Mouse (Mus musculus) retina, postnatal 1 day (tissue): ENCODE measurements around the gene Thpo.

Source experiments
- DNase-seq: peaks from one replicate; pipeline ENCODE4 v3.0.0-alpha.2; 2012

The Thpo gene

DNA sequence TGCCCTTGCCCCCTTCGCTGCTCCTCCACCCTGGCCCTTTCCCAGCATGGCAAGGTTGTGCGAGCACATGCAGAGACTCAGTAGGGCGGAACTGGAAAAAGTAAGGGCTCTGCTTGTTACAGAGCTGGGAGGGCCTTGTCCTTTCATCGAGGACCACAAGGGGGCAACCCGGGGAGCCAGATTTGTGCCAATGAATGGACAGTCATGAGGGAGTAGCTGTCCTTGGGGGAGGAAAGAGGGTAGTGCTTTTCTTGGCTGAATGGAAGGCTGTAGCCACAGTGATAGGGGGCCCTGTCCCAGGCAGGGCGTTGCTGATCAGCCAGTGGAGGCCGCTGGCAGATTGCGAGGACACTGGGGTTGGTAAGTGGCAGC is 31.8 kb downstream of the Thpo start:
- DNase-seq, result peak; percentile 87

DNA sequence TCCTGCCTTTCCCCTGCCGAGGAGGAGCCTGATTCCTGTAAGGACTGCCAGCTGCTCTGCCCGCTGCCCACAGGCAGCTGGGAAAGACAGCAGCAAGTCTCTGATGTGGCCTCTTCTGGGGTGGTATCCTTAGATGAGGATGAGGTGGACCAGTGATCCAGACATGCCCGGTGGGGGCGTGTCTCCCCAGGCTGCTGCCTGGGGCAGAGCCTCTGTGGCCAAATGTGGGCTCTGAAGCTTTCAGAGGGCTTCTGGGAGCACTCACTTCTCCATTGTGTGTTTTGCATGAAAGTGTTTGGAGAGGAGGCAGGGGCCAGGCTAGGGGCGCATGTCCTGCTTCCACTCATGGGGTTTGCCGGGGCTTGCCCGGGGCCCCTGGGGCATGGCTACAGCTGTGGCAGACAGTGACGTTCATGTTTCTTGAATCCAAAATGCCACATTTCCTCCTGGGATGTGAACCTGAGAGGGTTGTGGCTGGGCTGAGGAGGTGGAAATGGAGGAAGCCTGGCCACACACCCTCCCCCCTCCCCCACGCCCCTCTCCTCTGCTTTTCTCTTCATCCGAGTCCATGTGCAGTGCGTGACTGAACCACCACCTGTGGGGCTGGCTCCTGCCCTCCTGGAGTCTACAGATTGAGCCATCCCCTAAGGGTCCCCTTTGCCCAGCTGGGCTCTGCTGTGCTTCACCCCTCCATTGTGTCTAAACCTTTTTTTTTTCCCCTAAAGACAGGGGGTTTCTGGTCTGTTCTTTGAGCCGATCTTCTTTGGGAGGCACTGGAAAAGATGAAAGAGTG is 32.4 kb downstream of the Thpo start:
- no peak for DNase-seq

GRCm38 (mm10) chr16:20701316-20701715 is 33.0 kb downstream of the Thpo start:
- no peak for DNase-seq

- DNase-seq, result no peak
Observed at GRCm38 (mm10) chr16:20700036-20700435, 34.3 kb downstream of the Thpo start.

DNA sequence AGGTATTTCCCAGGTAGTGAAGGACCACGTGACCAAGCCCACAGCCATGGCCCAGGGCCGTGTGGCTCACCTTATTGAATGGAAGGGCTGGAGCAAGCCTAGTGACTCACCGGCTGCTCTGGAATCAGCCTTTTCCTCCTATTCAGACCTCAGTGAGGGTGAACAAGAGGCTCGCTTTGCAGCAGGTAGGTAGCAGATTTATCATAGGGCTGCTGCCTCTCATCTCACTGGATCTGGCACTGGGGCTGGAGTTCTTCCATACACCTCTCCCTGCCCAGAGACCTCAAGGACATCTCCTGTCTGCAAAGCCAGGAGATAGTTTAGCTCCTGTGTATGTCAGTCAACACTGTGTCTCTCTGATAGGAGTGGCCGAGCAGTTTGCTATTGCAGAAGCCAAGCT is 35.0 kb downstream of the Thpo start:
- DNase-seq, result no peak

DNA sequence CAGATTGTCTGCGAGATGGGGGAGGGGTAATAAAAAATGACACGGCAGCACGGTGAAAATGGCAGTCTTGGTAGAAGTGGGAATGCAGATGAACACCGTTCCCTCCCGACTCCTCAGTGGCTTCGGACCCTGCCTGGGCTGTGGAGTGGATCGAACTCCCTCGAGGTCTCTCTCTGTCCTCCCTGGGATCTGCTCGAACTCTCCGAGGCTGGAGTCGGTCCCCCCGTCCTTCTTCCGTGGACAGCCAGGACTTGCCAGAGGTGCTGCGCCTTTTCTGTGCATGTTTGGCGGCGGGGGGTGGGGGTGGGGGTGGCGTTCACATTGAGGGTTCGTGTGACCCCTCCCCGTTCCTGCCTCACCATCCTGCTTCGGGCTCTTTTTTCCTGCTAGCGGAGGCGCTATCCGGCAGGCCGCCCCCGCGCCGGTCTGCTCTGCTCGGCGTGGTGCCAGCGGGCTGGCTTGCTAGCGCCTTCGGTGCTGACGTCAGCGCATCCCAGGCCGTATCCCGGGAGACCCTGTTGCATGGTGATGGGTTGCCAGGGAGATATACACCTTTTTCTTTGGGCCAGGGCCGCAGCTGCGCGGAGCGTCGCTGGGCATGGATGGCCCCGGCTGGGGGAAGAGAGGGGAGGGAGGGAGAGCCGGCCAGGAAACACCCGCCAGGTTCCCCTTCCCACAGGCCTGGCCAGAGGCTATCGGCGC is 38.5 kb downstream of the Thpo start:
- DNase-seq, result peak; percentile 94

GRCm38 (mm10) chr16:20694781-20695180 is 39.5 kb downstream of the Thpo start:
- DNase-seq, result no peak

- peak; percentile 95 for DNase-seq
Observed at GRCm38 (mm10) chr16:20693111-20693701, 41.1 kb downstream of the Thpo start, which contains the start of gene Fam131a. Gene Fam131a, plus strand, starts transcription at chr16:20693241.

- DNase-seq, result no peak
Observed at GRCm38 (mm10) chr16:20692241-20692965, 41.9 kb downstream of the Thpo start.

DNA sequence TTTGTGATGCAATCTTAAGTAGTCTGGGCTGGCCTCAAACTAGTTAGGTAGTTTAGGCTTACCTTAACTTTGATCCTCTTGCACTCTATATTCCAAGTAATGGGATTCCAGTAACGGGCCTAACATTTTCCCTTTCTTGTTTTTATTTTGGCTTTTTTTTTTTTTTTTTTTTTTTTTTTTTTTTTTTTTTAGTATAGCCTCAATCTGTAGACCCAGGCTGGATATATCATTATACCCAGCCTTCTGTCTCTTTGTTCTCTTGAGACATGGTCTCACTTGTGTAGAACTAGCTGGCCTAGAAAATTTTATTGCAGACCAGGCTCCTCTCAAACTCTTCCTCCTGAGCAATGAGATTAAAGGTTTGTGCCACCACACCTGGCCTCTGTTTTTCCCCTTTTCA is 42.7 kb downstream of the Thpo start:
- DNase-seq, result no peak

- DNase-seq, result no peak
Observed at GRCm38 (mm10) chr16:20690774-20691173, 43.5 kb downstream of the Thpo start.

DNA sequence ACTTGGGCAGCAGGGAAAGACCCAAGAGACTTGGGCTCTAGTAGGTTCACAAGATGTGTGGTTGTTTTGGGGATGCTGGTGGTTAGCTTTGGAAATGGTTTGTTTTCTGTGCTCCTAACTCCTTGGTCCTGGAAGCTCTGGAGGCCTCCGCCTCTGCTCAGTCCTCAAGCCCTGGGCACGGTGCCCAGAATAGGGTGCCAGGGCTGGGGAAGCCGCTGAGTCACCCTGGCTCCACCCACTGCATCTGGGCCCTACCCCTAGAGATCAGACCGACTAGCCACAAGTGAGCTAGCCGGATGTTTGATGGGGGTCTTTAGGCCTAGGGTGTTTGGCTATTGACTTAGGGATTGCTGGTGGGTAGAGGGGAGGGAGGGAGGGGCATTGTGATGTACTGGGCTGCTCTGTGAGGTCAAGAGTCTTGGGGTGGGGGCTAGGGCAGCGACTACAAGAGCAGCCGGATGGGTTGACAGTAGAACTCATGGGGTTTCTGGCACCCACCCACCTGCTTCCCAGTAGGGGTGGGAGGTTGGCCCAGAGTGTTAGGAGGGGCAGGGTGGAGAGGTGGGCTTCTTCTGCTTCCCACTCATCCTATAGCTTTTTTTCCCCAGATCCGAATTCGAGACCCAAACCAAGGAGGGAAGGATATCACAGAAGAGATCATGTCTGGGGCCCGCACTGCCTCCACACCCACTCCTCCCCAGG is 56.2 kb downstream of the Thpo start:
- DNase-seq, result peak; percentile 16

DNA sequence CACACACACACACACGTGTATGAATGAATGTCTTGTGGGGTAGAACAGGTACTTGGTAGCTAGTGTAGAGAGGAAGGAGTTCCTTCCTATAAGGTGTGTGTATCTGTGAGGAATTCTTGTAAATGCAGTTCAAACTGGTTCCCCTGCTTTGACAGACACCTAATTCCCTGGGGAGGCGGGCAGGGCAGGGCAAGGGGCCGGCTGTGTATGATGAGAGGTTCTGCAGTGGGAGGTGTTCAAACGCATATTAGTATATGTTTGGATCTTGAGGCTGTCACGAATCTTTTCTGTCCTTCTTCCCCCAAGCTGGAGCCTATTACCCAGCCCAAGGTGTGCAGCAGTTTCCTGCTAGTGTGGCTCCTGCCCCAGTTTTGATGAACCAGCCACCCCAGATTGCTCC is 56.9 kb downstream of the Thpo start:
- no peak for DNase-seq

DNA sequence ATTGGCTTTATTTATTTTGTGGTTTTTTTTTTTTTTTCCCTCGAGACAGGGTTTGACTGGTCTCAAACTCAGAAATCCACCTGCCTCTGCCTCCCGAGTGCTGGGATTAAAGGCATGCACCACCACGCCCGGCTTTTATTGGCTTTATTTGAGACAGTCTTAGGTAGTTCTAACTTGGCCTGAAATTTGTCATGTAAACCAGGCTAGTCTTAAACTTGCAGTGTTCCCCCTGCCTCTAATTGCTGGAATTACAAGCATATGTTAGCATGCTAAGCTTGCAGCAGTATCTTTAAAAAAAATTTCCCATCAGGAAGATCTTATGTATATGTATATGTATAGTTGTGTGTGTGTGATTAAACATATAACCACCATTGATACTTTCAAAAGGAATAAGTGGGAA is 57.6 kb downstream of the Thpo start:
- DNase-seq, result no peak

- no peak for DNase-seq
Observed at GRCm38 (mm10) chr16:20675213-20675612, 59.1 kb downstream of the Thpo start.
